Mouse (Mus musculus) kidney, embryonic 14.5 days (tissue): ENCODE measurements around the gene Atcay. TPM values are rescaled to one million over a fixed set of nuclear protein-coding genes. Genes with fewer than 3 reads are reported as not detected.
A peak's percentile ranks its signal among the peaks of the same experiment; 100 is the strongest.

Experiments
- ATAC-seq: fragments of 200-750 bp; cut with Nextera tagmentation; 2 replicates; pipeline ENCODE4 v1.8.0; 2017; ENCODE audit warnings: moderate number of reproducible peaks, mild to moderate bottlenecking, moderate TSS enrichment, moderate library complexity; ENCODE audit not compliant: low FRiP score, low TSS enrichment
- H3K27ac ChIP-seq: fragments of 300-500 bp; sonication (generic); 2 replicates; pipeline ENCODE4 v1.5.1; 2014; ENCODE audit warnings: low read depth, mild to moderate bottlenecking, low read length, moderate library complexity, mixed read lengths
- H3K27me3 ChIP-seq: fragments of 300-500 bp; sonication (generic); 2 replicates; pipeline ENCODE4 v1.6.1; 2014; ENCODE audit warnings: mild to moderate bottlenecking, low read length; ENCODE audit not compliant: control insufficient read depth, insufficient read depth
- H3K36me3 ChIP-seq: fragments of 300-500 bp; sonication (generic); 2 replicates; pipeline ENCODE4 v1.6.1; 2014; ENCODE audit warnings: low read length, mixed read lengths; ENCODE audit not compliant: control insufficient read depth, insufficient read depth
- H3K4me1 ChIP-seq: fragments of 300-500 bp; sonication (generic); 2 replicates; pipeline ENCODE4 v1.6.1; 2014; ENCODE audit warnings: low read length, mixed read lengths; ENCODE audit not compliant: control insufficient read depth, insufficient read depth
- H3K4me2 ChIP-seq: fragments of 300-500 bp; sonication (generic); replicated peaks from 2 replicates; pipeline ENCODE4 v1.6.1; 2014; ENCODE audit warnings: low read depth, mild to moderate bottlenecking, low read length
- H3K4me3 ChIP-seq: fragments of 300-500 bp; sonication (generic); 2 replicates; pipeline ENCODE4 v1.5.1; 2014; ENCODE audit warnings: mild to moderate bottlenecking, low read length
- H3K9ac ChIP-seq: fragments of 300-500 bp; sonication (generic); 2 replicates; pipeline ENCODE4 v1.6.1; 2014; ENCODE audit warnings: low read depth, mild to moderate bottlenecking, low read length, moderate library complexity
- H3K9me3 ChIP-seq: fragments of 300-500 bp; sonication (generic); 2 replicates; pipeline ENCODE4 v1.6.1; 2016; ENCODE audit warnings: low read length; ENCODE audit not compliant: control insufficient read depth
- WGBS: fragments of 180-500 bp; shearing (Covaris S2); extraction: QIAGEN DNeasy Blood & Tissue Kit; methylation state at CpG from one replicate; pipeline ENCODE4 v1.1.7; 2014; 5-methylcytosine and 5-hydroxymethylcytosine counted together
- microRNA-seq: library from miRNA; unstranded; fragments of <30 nt; microRNA quantifications from one replicate; pipeline ENCODE4, GENCODE M21; 2016
- polyA plus RNA-seq: library from polyadenylated mRNA; unstranded; fragments of >200 nt; fragmentation: Nextera tagmentation; extraction: Ambion mirVana; gene quantifications from 2 replicates; pipeline ENCODE4 v1.2.1, GENCODE M21; 2014

Atcay gene
- polyA plus RNA-seq, 1 experiment from 2014 or later, result 0.23 TPM

- Histone ChIP-seq H3K9ac (no peak overlapping the region), H3K4me1 (peaks cover 12% of the 10 kb centered on the region), H3K4me3 (no peak overlapping the region), H3K27me3 (no peaks in the 10 kb centered on the region), H3K9me3 (no peaks in the 10 kb centered on the region), H3K27ac (no peak overlapping the region), H3K4me2 (no peak overlapping the region), H3K36me3 (peaks cover 62% of the 10 kb centered on the region)
- 54% methylated on average over 8 of the region's 8 CpGs for WGBS
- 0 out of 2 replicates have a peak, but pooled peaks have one; percentile 21 for ATAC-seq
Measured at GRCm38 (mm10) chr10:81161602-81162317, 68.9 kb downstream of the Atcay start.

- Histone ChIP-seq H3K9me3 (no peaks in the 10 kb centered on the region), H3K4me1 (no peaks in the 10 kb centered on the region), H3K36me3 (peaks cover 77% of the 10 kb centered on the region), H3K9ac (no peak overlapping the region), H3K4me3 (no peak overlapping the region), H3K27me3 (no peaks in the 10 kb centered on the region), H3K4me2 (no peak overlapping the region), H3K27ac (no peak overlapping the region)
- 82% methylated on average over 6 of the region's 6 CpGs for WGBS
- no peak for ATAC-seq
Measured at GRCm38 (mm10) chr10:81154736-81155135, 75.9 kb downstream of the Atcay start.

Small RNAs within 50 kb of the gene (microRNA-seq; reads per million reads assigned to microRNA genes)
- 10.7 reads per million, percentile 28 among the genes with 10 or more reads in this experiment for gene Mir3057

Other genes with a start within 250 kb of the Atcay start
- 2.2 and 4.8 TPM in 2 replicates for gene Gng7, start 215.9 kb downstream of the Atcay start, polyA plus RNA-seq
- gene Diras1, start 205.2 kb downstream of the Atcay start, polyA plus RNA-seq, result 0.37 TPM in 1 of 2 replicates, not detected in the other
- 6.4 and 9.1 TPM in 2 replicates for gene Slc39a3, start 193.4 kb downstream of the Atcay start, polyA plus RNA-seq
- 140 and 196 TPM in 2 replicates for gene Sgta, start 170.7 kb downstream of the Atcay start, polyA plus RNA-seq
- 50.6 and 58.9 TPM in 2 replicates for gene Thop1, start 160.8 kb downstream of the Atcay start, polyA plus RNA-seq
- 0.11 and 0.24 TPM in 2 replicates for gene Creb3l3, start 132.0 kb downstream of the Atcay start, polyA plus RNA-seq
- 187 and 208 TPM in 2 replicates for gene Map2k2, start 124.9 kb downstream of the Atcay start, polyA plus RNA-seq
- 16.1 and 18.1 TPM in 2 replicates for gene Zbtb7a, start 95.6 kb downstream of the Atcay start, polyA plus RNA-seq
- 45.3 and 48.4 TPM in 2 replicates for gene Pias4, start 62.9 kb downstream of the Atcay start, polyA plus RNA-seq
- gene Eef2, start 54.2 kb downstream of the Atcay start, polyA plus RNA-seq, result 465 and 473 TPM in 2 replicates
- gene Dapk3, start 47.8 kb downstream of the Atcay start, polyA plus RNA-seq, result 45.7 and 58.0 TPM in 2 replicates
- not detected in 2 replicates for gene 4930442H23Rik, start 47.0 kb downstream of the Atcay start, polyA plus RNA-seq
- not detected in 2 replicates for gene Nmrk2, start 28.8 kb downstream of the Atcay start, polyA plus RNA-seq
- 4.5 and 4.7 TPM in 2 replicates for gene Zfr2, start 2.3 kb upstream of the Atcay start, polyA plus RNA-seq
- gene Matk, start 22.1 kb upstream of the Atcay start, polyA plus RNA-seq, result 5.4 and 7.0 TPM in 2 replicates
- 240 and 276 TPM in 2 replicates for gene Mrpl54, start 36.1 kb upstream of the Atcay start, polyA plus RNA-seq
- 51.4 and 52.7 TPM in 2 replicates for gene Apba3, start 36.1 kb upstream of the Atcay start, polyA plus RNA-seq
- gene Tjp3, start 60.7 kb upstream of the Atcay start, polyA plus RNA-seq, result 7.6 and 11.6 TPM in 2 replicates
- gene Pip5k1c, start 62.1 kb upstream of the Atcay start, polyA plus RNA-seq, result 25.4 and 60.7 TPM in 2 replicates
- gene Cactin, start 90.3 kb upstream of the Atcay start, polyA plus RNA-seq, result 21.4 and 29.6 TPM in 2 replicates
- gene Tbxa2r, start 97.9 kb upstream of the Atcay start, polyA plus RNA-seq, result 8.7 and 10.1 TPM in 2 replicates
- gene Gipc3, start 112.4 kb upstream of the Atcay start, polyA plus RNA-seq, result 0.05 and 0.07 TPM in 2 replicates
- 115 and 119 TPM in 2 replicates for gene Hmg20b, start 119.6 kb upstream of the Atcay start, polyA plus RNA-seq
- gene Mfsd12, start 126.7 kb upstream of the Atcay start, polyA plus RNA-seq, result 4.1 and 4.6 TPM in 2 replicates
- 0.14 and 0.30 TPM in 2 replicates for gene 4930404N11Rik, start 135.0 kb upstream of the Atcay start, polyA plus RNA-seq
- 101 and 108 TPM in 2 replicates for gene Fzr1, start 147.7 kb upstream of the Atcay start, polyA plus RNA-seq
- gene Dohh, start 153.6 kb upstream of the Atcay start, polyA plus RNA-seq, result 59.2 and 73.9 TPM in 2 replicates
- 3.5 and 3.8 TPM in 2 replicates for gene Gm48551, start 153.6 kb upstream of the Atcay start, polyA plus RNA-seq
- 0.61 and 1.5 TPM in 2 replicates for gene Gm48552, start 158.2 kb upstream of the Atcay start, polyA plus RNA-seq
- 14.9 and 16.4 TPM in 2 replicates for gene Smim24, start 162.2 kb upstream of the Atcay start, polyA plus RNA-seq
- 47.3 and 59.0 TPM in 2 replicates for gene Nfic, start 224.8 kb upstream of the Atcay start, polyA plus RNA-seq